Mouse (Mus musculus) small intestine, adult 2 months (tissue): ENCODE data around the gene Cdk5rap1.

Experiments
- CTCF ChIP-seq: fragments of 200-500 bp; IDR thresholded peaks from 2 replicates; pipeline ENCODE4 v1.5.1; 2012; ENCODE audit warnings: low read depth, mild to moderate bottlenecking, control low read depth, inconsistent platforms, low read length, moderate library complexity, mixed read lengths; ENCODE audit not compliant: insufficient replicate concordance, insufficient read length; ENCODE audit errors: extremely low read depth
- POLR2A ChIP-seq: fragments of 200-500 bp; IDR thresholded peaks from 2 replicates; pipeline ENCODE4 v1.6.1; 2012; ENCODE audit warnings: low read depth, mild to moderate bottlenecking, control low read depth, inconsistent platforms, low read length, moderate library complexity

- TF ChIP-seq CTCF (no peak), POLR2A (no peak)
Observed at GRCm38 (mm10) chr2:154335572-154335971, 37.2 kb downstream of the Cdk5rap1 start.
